Mouse (Mus musculus): ENCODE measurements around the gene Slc30a2. TPM values are rescaled to one million over a fixed set of nuclear protein-coding genes. Genes with fewer than 3 reads are reported as not detected.
"Not testable (repeated sequence)": the region's sequence is repeated elsewhere in the genome, so short reads cannot be mapped to it uniquely, and the experiment has no call there.

The Slc30a2 gene
- 0.14 and 0.20 TPM in 2 replicates for polyA plus RNA-seq (2015; fragmentation: Nextera tagmentation; extraction: Ambion mirVana)

DNA sequence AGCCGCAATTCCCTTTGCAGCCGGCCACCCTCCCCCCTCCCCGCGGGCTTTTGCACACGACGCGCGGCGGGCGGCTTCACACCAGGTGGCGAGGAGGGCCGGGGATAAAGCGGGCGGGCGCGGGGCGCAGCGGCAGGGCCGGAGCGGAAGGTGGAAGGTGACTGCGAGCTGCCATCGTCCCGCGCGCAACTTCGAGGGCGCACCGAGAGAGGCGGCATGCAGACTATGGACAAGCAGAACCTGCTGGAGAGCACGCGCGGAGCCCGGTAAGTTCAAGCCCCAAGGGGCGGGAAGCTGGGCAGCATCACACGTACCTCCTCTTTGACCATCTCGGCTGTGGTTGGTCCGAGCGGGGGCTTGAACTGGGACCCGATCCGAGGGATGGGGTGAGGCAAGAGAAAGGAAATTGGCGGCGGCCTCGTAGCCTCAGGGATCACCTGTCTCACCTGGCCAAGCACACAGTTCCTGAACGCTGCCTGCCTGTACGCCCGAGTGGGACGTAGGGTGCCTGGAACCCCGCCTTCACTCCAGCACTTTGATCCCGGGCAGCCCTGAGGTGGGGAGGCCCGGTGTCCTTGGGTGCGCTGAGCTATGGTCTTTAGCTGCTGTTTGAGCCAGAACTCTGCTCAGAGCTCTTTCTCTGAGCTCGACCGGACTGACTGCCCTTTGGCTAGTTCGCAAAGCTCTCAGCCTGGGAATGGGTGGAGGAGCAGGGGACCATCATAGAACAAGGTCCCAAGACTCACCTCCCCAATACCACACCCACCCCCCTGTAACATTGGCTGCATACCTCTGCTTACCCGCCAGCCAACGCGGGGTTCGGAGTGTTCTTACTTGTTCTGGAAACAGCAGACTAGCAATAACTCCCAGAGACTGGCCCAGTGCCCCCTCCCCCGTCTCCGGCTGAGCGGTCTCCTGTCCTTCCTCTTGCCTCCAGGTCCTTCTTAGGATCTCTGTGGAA is at the start of gene Slc30a2:
Gene Slc30a2, plus strand, starts transcription at position 111 of the 961 bp plus-strand sequence.
- WGBS: 2% methylated on average over 61 of the region's 61 CpGs
- Histone ChIP-seq H3K27ac (replicated peaks) (no peak within 1 kb of the TSS), H3K27me3 (replicated peaks) (peaks cover 43% of the 10 kb centered on the region), H3K4me2 (peak within 1 kb of the TSS; percentile 54), H3K9me3 (replicated peaks) (no peaks in the 10 kb centered on the region), H3K4me3 (replicated peaks) (peak within 1 kb of the TSS; percentile 19), H3K4me1 (peaks cover 11% of the 10 kb centered on the region), H3K36me3 (no peaks in the 10 kb centered on the region), H3K9ac (replicated peaks) (no peak within 1 kb of the TSS)
- ATAC-seq (ENCODE audit: low FRiP score): no peak

DNA sequence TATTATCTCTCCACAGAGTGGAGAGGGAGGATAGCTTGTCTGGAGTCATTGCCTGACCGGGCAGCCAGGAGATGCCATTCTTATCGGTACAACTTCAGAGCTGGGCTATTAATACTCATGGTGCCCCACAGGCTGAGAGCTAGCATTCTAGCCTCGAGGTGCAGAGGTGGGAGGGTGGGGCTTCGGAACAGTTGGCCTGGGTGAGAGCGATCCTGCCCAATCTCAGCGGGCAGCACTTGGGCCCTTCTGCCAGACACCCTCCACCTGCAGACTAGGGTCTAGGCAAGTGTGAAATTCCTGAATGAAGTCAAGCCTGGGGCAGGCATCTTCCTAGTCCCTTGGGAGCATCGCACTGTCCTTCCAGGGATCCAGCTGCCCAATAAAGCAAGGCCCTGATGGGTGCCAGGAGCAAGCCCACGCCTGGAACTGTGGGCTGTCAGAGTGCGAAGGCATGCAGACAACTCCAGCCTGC is 49.3 kb upstream of the Slc30a2 start:
- H3K9me3 ChIP-seq (replicated peaks): no peaks in the 10 kb centered on the region
- no peak overlapping the region for H3K4me2 ChIP-seq
- no peak overlapping the region for H3K4me3 ChIP-seq (replicated peaks)
- no peak for ATAC-seq (ENCODE audit: low FRiP score)
- no peak overlapping the region for H3K9ac ChIP-seq (replicated peaks)
- no peak overlapping the region for H3K27ac ChIP-seq (replicated peaks)
- 74% methylated on average over 9 of the region's 9 CpGs for WGBS
- H3K4me1 ChIP-seq: peaks cover 5% of the 10 kb centered on the region
- 0 out of 2 replicates have a peak, but pooled peaks cover 4% of the 10 kb centered on the region for H3K27me3 ChIP-seq (replicated peaks)
- no peaks in the 10 kb centered on the region for H3K36me3 ChIP-seq

DNA sequence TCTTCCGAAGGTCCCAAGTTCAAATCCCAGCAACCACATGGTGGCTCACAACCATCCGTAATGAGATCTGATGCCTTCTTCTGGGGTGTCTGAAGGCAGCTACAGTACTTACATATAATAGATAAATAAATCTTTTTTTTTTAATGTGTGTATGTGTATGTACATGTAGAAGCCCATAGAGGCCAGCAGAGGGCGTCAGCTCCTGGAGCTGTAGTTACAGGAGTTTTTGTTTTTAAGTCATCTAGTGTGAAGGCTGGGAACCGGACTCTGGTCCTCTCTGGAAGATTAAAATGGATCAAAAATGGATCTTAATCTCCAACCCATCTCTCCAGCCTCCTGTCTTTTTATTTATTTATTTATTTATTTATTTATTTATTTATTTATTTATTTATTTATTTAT is 46.9 kb upstream of the Slc30a2 start:
- not testable (repeated sequence) for H3K36me3 ChIP-seq; ATAC-seq (ENCODE audit: low FRiP score)
- 85% methylated on average over 4 of the region's 4 CpGs for WGBS

DNA sequence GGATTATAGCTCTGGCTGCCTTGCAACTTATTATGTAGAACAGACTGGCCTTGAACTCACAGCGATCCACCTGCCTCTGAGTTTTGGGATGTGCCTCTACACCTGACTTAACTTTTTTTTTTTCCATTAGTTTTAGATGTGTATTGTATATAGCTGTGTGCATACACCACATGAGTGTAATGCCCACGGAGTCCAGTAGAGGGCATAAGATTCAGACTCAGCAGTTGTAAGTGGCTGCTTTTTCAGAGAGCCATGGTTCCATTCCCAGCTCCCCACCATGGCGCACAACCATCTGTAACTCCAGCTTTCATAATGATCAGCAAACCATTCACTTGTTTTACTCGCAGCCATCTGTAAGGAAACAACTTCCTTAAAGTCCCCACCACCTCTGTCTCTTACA is 46.5 kb upstream of the Slc30a2 start:
- 0 out of 2 replicates have a peak, but pooled peaks cover 4% of the 10 kb centered on the region for H3K27me3 ChIP-seq (replicated peaks)
- no peak overlapping the region for H3K4me2 ChIP-seq
- ATAC-seq (ENCODE audit: low FRiP score): no peak

More for the DNA sequence above, 46.9 kb upstream of the Slc30a2 start:
- H3K27me3 ChIP-seq (replicated peaks); H3K27ac ChIP-seq (replicated peaks); H3K9ac ChIP-seq (replicated peaks); H3K4me2 ChIP-seq; H3K4me1 ChIP-seq; H3K4me3 ChIP-seq (replicated peaks); H3K9me3 ChIP-seq (replicated peaks): not testable (repeated sequence)

DNA sequence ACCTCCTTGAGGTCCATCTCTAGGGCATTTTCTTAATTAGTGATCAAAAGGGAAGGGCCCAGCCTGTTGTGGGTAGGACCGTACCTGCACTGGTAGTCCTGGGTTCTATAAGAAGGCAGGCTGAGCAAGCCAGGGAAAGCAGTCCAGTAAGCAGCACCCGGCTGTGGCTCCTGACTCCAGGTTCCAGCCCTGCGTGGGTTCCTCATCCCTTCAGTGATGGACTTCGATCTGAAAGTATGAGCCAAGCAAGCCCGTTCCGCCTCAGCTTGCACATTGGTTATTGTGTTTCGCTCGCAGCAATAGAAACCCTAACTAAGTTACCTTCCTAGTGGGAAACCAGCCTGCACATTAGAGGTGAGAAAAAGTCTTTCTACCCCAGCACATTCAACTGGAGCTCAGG is 45.6 kb upstream of the Slc30a2 start:
- no peak for ATAC-seq (ENCODE audit: low FRiP score)
- H3K27me3 ChIP-seq (replicated peaks): 0 out of 2 replicates have a peak, but pooled peaks cover 4% of the 10 kb centered on the region
- 83% methylated on average over 8 of the region's 8 CpGs for WGBS
- H3K9me3 ChIP-seq (replicated peaks): no peaks in the 10 kb centered on the region
- no peaks in the 10 kb centered on the region for H3K4me1 ChIP-seq
- no peak overlapping the region for H3K4me2 ChIP-seq
- no peak overlapping the region for H3K9ac ChIP-seq (replicated peaks)
- H3K4me3 ChIP-seq (replicated peaks): no peak overlapping the region
- H3K27ac ChIP-seq (replicated peaks): no peak overlapping the region
- H3K36me3 ChIP-seq: no peaks in the 10 kb centered on the region

More for the DNA sequence above, 46.5 kb upstream of the Slc30a2 start:
- no peak overlapping the region for H3K4me3 ChIP-seq (replicated peaks)
- H3K9ac ChIP-seq (replicated peaks): no peak overlapping the region
- H3K27ac ChIP-seq (replicated peaks): no peak overlapping the region
- H3K9me3 ChIP-seq (replicated peaks): no peaks in the 10 kb centered on the region
- WGBS: 90% methylated on average over 4 of the region's 4 CpGs
- H3K36me3 ChIP-seq: no peaks in the 10 kb centered on the region
- no peaks in the 10 kb centered on the region for H3K4me1 ChIP-seq

GRCm38 (mm10) chr4:134298626-134299497 is 44.1 kb upstream of the Slc30a2 start:
- Histone ChIP-seq H3K4me2 (no peak overlapping the region), H3K27ac (replicated peaks) (no peak overlapping the region), H3K4me1 (no peaks in the 10 kb centered on the region), H3K36me3 (no peaks in the 10 kb centered on the region), H3K9ac (replicated peaks) (no peak overlapping the region), H3K9me3 (replicated peaks) (no peaks in the 10 kb centered on the region), H3K27me3 (replicated peaks) (no peaks in the 10 kb centered on the region), H3K4me3 (replicated peaks) (no peak overlapping the region)
- ATAC-seq (ENCODE audit: low FRiP score): no peak
- WGBS: 80% methylated on average over 19 of the region's 19 CpGs

DNA sequence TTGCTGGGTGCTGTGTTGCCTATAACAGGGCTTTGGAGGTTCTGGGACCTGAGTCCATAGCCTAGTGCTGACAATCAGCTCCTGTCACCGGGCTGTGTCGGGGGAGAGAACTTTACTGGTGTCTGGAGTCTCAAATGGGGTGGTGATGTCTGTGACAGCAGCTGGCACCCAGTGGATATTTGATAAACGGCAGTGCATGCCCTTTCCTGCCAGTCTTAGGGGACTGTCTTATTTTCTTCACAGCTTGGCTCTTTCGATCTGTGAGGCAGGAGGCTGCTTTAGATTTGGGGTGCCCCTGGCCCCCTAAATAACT is 43.5 kb upstream of the Slc30a2 start:
- Histone ChIP-seq H3K4me3 (replicated peaks) (no peak overlapping the region), H3K27ac (replicated peaks) (no peak overlapping the region), H3K4me1 (no peaks in the 10 kb centered on the region), H3K36me3 (no peaks in the 10 kb centered on the region), H3K4me2 (no peak overlapping the region), H3K27me3 (replicated peaks) (no peaks in the 10 kb centered on the region), H3K9me3 (replicated peaks) (no peaks in the 10 kb centered on the region), H3K9ac (replicated peaks) (no peak overlapping the region)
- 72% methylated on average over 4 of the region's 4 CpGs for WGBS
- ATAC-seq (ENCODE audit: low FRiP score): no peak

DNA sequence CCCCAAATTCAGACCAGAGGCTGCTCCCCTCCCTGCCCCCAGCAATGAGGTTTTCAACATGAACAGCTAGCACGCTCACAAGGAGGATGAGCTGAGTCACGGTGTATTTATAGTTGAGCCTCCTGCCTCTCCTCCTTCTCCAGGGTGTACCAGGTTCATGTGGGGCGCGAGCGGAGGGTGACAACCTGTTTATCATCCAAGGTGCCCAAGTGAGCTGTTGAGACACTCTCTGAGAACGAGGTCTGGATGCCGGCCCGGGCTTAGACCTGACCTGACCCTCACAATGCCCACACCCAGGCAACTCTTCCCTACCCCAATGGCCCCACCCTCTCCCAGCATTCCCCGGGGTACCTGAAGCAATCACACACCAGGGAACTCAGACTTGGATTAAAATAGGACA is 42.7 kb upstream of the Slc30a2 start:
- ATAC-seq (ENCODE audit: low FRiP score): no peak
- Histone ChIP-seq H3K9ac (replicated peaks) (no peak overlapping the region), H3K27ac (replicated peaks) (no peak overlapping the region), H3K27me3 (replicated peaks) (no peaks in the 10 kb centered on the region), H3K9me3 (replicated peaks) (no peaks in the 10 kb centered on the region), H3K4me2 (no peak overlapping the region), H3K4me1 (no peaks in the 10 kb centered on the region), H3K4me3 (replicated peaks) (no peak overlapping the region), H3K36me3 (no peaks in the 10 kb centered on the region)
- 78% methylated on average over 9 of the region's 9 CpGs for WGBS

DNA sequence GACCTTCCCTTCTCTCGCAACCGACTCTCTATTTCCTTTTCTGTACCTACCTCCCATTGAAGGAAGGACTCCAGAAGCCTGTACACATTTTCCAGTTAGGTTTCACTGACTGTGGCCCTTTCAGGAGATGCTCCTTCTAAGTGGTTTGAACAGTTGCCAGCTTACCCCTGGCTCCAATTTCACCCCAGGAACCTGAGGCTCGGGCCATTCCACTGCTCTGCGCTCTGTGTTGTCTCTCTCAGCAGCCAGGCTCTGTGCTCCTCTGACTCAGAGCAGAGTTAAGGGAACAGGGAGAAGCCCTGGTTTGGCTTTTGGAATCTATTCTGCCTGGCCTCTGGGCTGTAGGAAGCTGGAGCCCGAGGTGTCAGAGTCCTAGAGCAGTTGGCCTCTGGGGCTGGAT is 40.9 kb upstream of the Slc30a2 start:
- H3K27me3 ChIP-seq (replicated peaks): no peaks in the 10 kb centered on the region
- WGBS: 89% methylated on average over 5 of the region's 5 CpGs
- H3K9ac ChIP-seq (replicated peaks): no peak overlapping the region
- no peak overlapping the region for H3K4me2 ChIP-seq
- ATAC-seq (ENCODE audit: low FRiP score): no peak
- H3K4me3 ChIP-seq (replicated peaks): no peak overlapping the region
- no peaks in the 10 kb centered on the region for H3K36me3 ChIP-seq
- no peak overlapping the region for H3K27ac ChIP-seq (replicated peaks)
- H3K4me1 ChIP-seq: peaks cover 2% of the 10 kb centered on the region
- H3K9me3 ChIP-seq (replicated peaks): no peaks in the 10 kb centered on the region

DNA sequence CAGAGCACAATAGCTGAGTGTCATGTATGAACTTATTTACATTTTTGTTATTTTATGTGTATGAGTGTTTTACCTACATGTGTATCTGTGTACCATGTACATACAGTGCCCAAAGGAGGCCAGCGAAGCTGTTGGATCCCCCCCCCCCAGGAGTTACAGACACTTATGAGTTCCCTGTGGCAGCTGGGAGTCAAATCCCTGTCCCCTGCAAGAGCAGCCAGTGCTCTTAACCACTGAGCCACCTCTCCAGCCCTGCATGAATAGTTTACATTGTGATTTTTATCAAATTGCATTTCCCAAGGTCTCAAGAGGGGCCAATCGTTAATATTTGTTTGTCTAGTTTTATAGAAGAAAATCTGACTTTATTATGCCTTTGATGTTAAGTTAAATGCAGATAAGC is 36.0 kb upstream of the Slc30a2 start:
- no peaks in the 10 kb centered on the region for H3K9me3 ChIP-seq (replicated peaks)
- H3K27ac ChIP-seq (replicated peaks): no peak overlapping the region
- 86% methylated on average over 2 of the region's 2 CpGs for WGBS
- H3K4me2 ChIP-seq: peak overlapping the region; percentile 37; the same call in 1 of the 2 replicates
- ATAC-seq (ENCODE audit: low FRiP score): no peak
- H3K4me1 ChIP-seq: peaks cover 14% of the 10 kb centered on the region
- H3K9ac ChIP-seq (replicated peaks): no peak overlapping the region; the same call in 1 of the 2 replicates
- no peaks in the 10 kb centered on the region for H3K27me3 ChIP-seq (replicated peaks)
- no peaks in the 10 kb centered on the region for H3K36me3 ChIP-seq
- H3K4me3 ChIP-seq (replicated peaks): no peak overlapping the region

DNA sequence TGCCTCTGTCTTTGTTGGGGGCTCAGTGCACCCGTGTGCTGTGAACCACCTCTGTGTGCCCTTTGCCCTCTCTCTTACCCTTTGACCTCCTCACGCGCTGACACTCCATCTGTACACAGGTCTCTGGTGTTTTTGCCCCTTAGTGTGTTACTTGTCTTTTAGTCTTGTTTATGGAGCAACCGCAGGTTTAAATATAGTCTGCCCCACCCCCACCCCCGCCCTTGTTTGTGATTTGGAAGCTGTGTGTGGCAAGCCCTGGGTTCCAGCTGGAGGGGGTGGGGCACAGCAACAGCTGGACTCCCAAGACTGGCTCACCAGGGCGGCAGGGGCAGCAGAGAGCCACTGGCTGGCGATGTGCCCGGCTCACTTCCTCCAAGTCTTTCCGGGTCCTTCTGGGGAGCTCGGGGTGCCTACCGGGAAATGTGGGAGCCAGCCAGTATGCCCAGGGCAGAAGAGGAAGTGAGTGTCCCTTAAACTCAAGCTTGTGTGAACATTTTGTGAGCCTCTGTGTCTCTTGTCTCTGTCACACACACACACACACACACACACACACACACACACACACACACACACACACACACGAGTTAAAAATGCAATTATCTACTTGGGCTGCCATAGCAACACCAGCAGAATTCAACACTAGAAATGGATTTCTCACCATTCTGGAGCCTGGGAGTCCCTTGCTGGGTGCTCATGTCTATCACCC is 35.5 kb upstream of the Slc30a2 start:
- Histone ChIP-seq H3K4me2 (peak overlapping the region; percentile 37), H3K9me3 (replicated peaks) (no peaks in the 10 kb centered on the region), H3K36me3 (no peaks in the 10 kb centered on the region), H3K27me3 (replicated peaks) (no peaks in the 10 kb centered on the region), H3K9ac (replicated peaks) (no peak overlapping the region; the same call in 1 of the 2 replicates), H3K4me1 (peaks cover 14% of the 10 kb centered on the region), H3K4me3 (replicated peaks) (no peak overlapping the region), H3K27ac (replicated peaks) (no peak overlapping the region)
- WGBS: 22% methylated on average over 12 of the region's 12 CpGs
- ATAC-seq (ENCODE audit: low FRiP score): no peak

Measured in neural tube, embryonic 15.5 days (tissue).